30 mouse cellular contexts compared by ENCODE assay signal in the genomic region with DNA sequence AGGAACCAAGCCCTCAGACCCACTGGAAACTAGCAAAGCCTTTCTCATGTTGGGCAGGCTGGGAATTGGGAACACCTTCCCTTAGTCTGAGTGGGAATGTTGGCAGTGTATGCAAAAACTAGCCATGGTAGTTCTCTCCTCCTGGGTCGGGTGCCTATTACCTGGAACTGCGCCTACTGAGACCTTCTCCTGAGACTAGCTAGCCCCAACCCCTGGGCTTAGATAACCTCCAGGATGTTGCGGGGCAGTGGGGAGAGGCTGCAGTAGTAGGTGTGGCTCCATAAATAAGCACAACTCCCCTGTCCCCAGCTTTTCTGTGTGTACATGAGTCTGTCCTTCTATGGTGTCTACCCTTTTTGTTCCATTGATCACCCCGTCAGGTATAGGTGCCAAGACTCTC. TPM values are rescaled to one million over a fixed set of nuclear protein-coding genes. Genes with fewer than 3 reads are reported as not detected.
A peak's percentile ranks its signal among the peaks of the same experiment; 100 is the strongest.
DNase-seq lines count a peak whose midpoint lies in the region; ATAC-seq and TF ChIP-seq lines count a peak whose summit lies in the region.
"Had no signal": no experiment of that assay in that cellular context is flagged by ENCODE, and none has a peak within 500 bp of the region (broad histone marks: within the 10 kb centered on the region; RNA-seq: fewer than 3 reads in every experiment).

No protein-coding gene starts in this region.

- H3K4me2 ChIP-seq in liver, embryonic 14.5 days (ENCODE audit: low read depth), result peak overlapping the region; percentile 1; the same call in 1 of the 2 replicates
- no peak overlapping the region for H3K4me2 ChIP-seq in forebrain, embryonic 11.5 days (ENCODE audit: low read depth, low read length, severe bottlenecking)
- H3K4me2 ChIP-seq: hindbrain, embryonic 13.5 days; limb, embryonic 15.5 days; lung, embryonic 14.5 days; neural tube, embryonic 12.5 days had no signal

- peaks cover 5% of the 10 kb centered on the region; the same call in 1 of the 2 replicates for H3K4me1 ChIP-seq in spleen, adult 2 months (ENCODE audit: control insufficient read depth, insufficient read depth, insufficient read length)
- peaks cover 26 to 27% of the 10 kb centered on the region in 2 experiments for H3K4me1 ChIP-seq in liver, embryonic 14.5 days (replicated peaks; ENCODE audit: control insufficient read depth in 2 of 2, insufficient read depth in 2 of 2, low read length in 1 of 2)
- no peaks in the 10 kb centered on the region for H3K4me1 ChIP-seq in forebrain, embryonic 11.5 days (replicated peaks; ENCODE audit: control insufficient read depth, insufficient read depth, low read length)

- H3K9me3 ChIP-seq in liver, embryonic 14.5 days (ENCODE audit: control insufficient read depth, low read length), result no peaks in the 10 kb centered on the region
- no peaks in the 10 kb centered on the region for H3K9me3 ChIP-seq in forebrain, embryonic 11.5 days (ENCODE audit: control insufficient read depth, low read length)
- H3K9me3 ChIP-seq: hindbrain, embryonic 13.5 days; limb, embryonic 10.5 days; limb, embryonic 15.5 days; midbrain, embryonic 10.5 days; neural tube, embryonic 12.5 days had no signal

- H3K27me3 ChIP-seq in spleen, adult 2 months (ENCODE audit: control insufficient read depth, insufficient read depth, low read length), result no peaks in the 10 kb centered on the region
- no peaks in the 10 kb centered on the region for H3K27me3 ChIP-seq in liver, embryonic 14.5 days (ENCODE audit: control insufficient read depth, insufficient read depth, low read length)
- H3K27me3 ChIP-seq in forebrain, embryonic 11.5 days (ENCODE audit: control insufficient read depth, insufficient read depth, low read length), result no peaks in the 10 kb centered on the region
- H3K27me3 ChIP-seq: hindbrain, embryonic 13.5 days; limb, embryonic 15.5 days; neural tube, embryonic 12.5 days had no signal

- no peak for DNase-seq in spleen, adult 2 months (ENCODE audit: low read depth in 1 of 2, low spot score in 2 of 2)
- no peak for DNase-seq in spleen, adult 18-20 months
- peak; percentile 53 for DNase-seq in induced T-regulatory cell, adult 2 months (ENCODE audit: low read depth)
- no peak for DNase-seq in liver, embryonic 14.5 days (ENCODE audit: low read depth in 3 of 3, low spot score in 3 of 3)
- DNase-seq in forebrain, embryonic 11.5 days (ENCODE audit: low spot score), result no peak
- DNase-seq in thymus, postnatal 25 days, result no peak
- DNase-seq: adrenal gland, adult 2 months; adrenal gland, postnatal 36 days; cerebellum, adult 18-20 months; cerebellum, postnatal 25 days; gastrocnemius, postnatal 25 days; heart, adult 2 months; kidney, adult 9 months; kidney, postnatal 14 days; layer of hippocampus, adult 9-11 months; lung, embryonic 14.5 days; lung, postnatal 14 days; right cerebral cortex, adult 18-20 months; thymus, adult 2 months; thymus, postnatal 4 days had no signal

- H3K4me3 ChIP-seq in spleen, adult 2 months (ENCODE audit: extremely low read depth, insufficient read depth, insufficient read length), result no peak overlapping the region
- H3K4me3 ChIP-seq in liver, embryonic 14.5 days (ENCODE audit: insufficient read depth in 1 of 2, low read depth in 2 of 2, low read length in 2 of 2), result no peak overlapping the region
- no peak overlapping the region for H3K4me3 ChIP-seq in forebrain, embryonic 11.5 days (ENCODE audit: low read depth, low read length)
- H3K4me3 ChIP-seq: heart, adult 2 months; hindbrain, embryonic 13.5 days; limb, embryonic 10.5 days; limb, embryonic 15.5 days; midbrain, embryonic 10.5 days; myocyte; neural tube, embryonic 12.5 days had no signal

- peak overlapping the region; percentile 58 for H3K27ac ChIP-seq in spleen, adult 2 months (ENCODE audit: insufficient read depth, low read length)
- H3K27ac ChIP-seq in liver, embryonic 14.5 days, result peak overlapping the region; percentile 41
- H3K27ac ChIP-seq in forebrain, embryonic 11.5 days (ENCODE audit: low read depth, low read length), result no peak overlapping the region
- H3K27ac ChIP-seq: heart, adult 2 months; hindbrain, embryonic 13.5 days; limb, embryonic 10.5 days; limb, embryonic 15.5 days; midbrain, embryonic 10.5 days; neural tube, embryonic 12.5 days had no signal

- TF ChIP-seq EP300 in liver, embryonic 14.5 days (IDR thresholded peaks at IDR 0.05; ENCODE audit: low read depth), result no peak

- no peaks in the 10 kb centered on the region for H3K36me3 ChIP-seq in spleen, adult 2 months (ENCODE audit: control insufficient read depth, insufficient read depth, low read length)
- no peaks in the 10 kb centered on the region for H3K36me3 ChIP-seq in liver, embryonic 14.5 days (replicated peaks; ENCODE audit: control insufficient read depth, insufficient read depth, low read depth)
- no peaks in the 10 kb centered on the region for H3K36me3 ChIP-seq in forebrain, embryonic 11.5 days (ENCODE audit: control insufficient read depth, insufficient read depth, low read length)
- H3K36me3 ChIP-seq: hindbrain, embryonic 13.5 days; limb, embryonic 10.5 days; limb, embryonic 15.5 days; midbrain, embryonic 10.5 days; neural tube, embryonic 12.5 days had no signal

- peak overlapping the region; percentile 23 for H3K9ac ChIP-seq in liver, embryonic 14.5 days (replicated peaks)
- H3K9ac ChIP-seq in forebrain, embryonic 11.5 days (ENCODE audit: low read length), result no peak overlapping the region
- H3K9ac ChIP-seq: hindbrain, embryonic 13.5 days; limb, embryonic 15.5 days; lung, embryonic 14.5 days; neural tube, embryonic 12.5 days had no signal

- no peak for TF ChIP-seq CTCF in spleen, adult 2 months (IDR thresholded peaks at IDR 0.05; ENCODE audit: extremely low read depth, insufficient read depth, insufficient read length, insufficient replicate concordance)
- TF ChIP-seq CTCF in liver, embryonic 14.5 days (IDR thresholded peaks at IDR 0.05; ENCODE audit: low read depth), result no peak

- no peak for ATAC-seq in liver, embryonic 14.5 days (ENCODE audit: insufficient read depth)
- ATAC-seq in forebrain, embryonic 11.5 days (replicated peaks; ENCODE audit: low FRiP score), result no peak
- ATAC-seq: activated CD4-positive, CD25-positive, alpha-beta regulatory T cell, adult 4 months; forebrain, embryonic 14.5 days; intestine, postnatal 0 days had no signal

- WGBS in spleen, adult 2 months, result 63% methylated on average over 4 of the region's 4 CpGs
- 37% methylated on average over 4 of the region's 4 CpGs for WGBS in liver, embryonic 14.5 days (ENCODE audit: insufficient replicate concordance)
- WGBS in forebrain, embryonic 11.5 days, result 90% methylated on average over 4 of the region's 4 CpGs

- no peak for TF ChIP-seq POLR2A in spleen, adult 2 months (IDR thresholded peaks at IDR 0.05; ENCODE audit: low read depth, low read length)

RNA-seq across cellular contexts. Expression of a gene that starts 2.4 kb away (rescaled TPM):
- 141 and 143 TPM in 2 replicates for polyA plus RNA-seq in spleen, adult 2 months (2012; rRNA removed)
- polyA plus RNA-seq in liver, embryonic 14.5 days (2012; rRNA removed), result 222 and 368 TPM in 2 replicates
- polyA plus RNA-seq in liver, embryonic 14.5 days (2014; fragmentation: Nextera tagmentation; extraction: Ambion mirVana), result 457 and 507 TPM in 2 replicates
- polyA plus RNA-seq in forebrain, embryonic 11.5 days (2014; fragmentation: Nextera tagmentation; extraction: Ambion mirVana), result 782 and 811 TPM in 2 replicates

RNA-seq across cellular contexts. Expression of a gene that starts 34.9 kb away (rescaled TPM):
- polyA plus RNA-seq in spleen, adult 2 months (2012; rRNA removed), result not detected in 2 replicates
- polyA plus RNA-seq in liver, embryonic 14.5 days (2012; rRNA removed), result not detected in 2 replicates
- not detected in 2 replicates for polyA plus RNA-seq in liver, embryonic 14.5 days (2014; fragmentation: Nextera tagmentation; extraction: Ambion mirVana)
- polyA plus RNA-seq in forebrain, embryonic 11.5 days (2014; fragmentation: Nextera tagmentation; extraction: Ambion mirVana), result 2.8 and 3.9 TPM in 2 replicates
- polyA plus RNA-seq: adrenal gland, adult 2 months; brain, embryonic 14.5 days had no signal

RNA-seq across cellular contexts. Expression of a gene that starts 40.7 kb away (rescaled TPM):
- polyA plus RNA-seq in spleen, adult 2 months (2012; rRNA removed), result 1.4 and 1.9 TPM in 2 replicates
- polyA plus RNA-seq in liver, embryonic 14.5 days (2012; rRNA removed), result 1.2 and 2.0 TPM in 2 replicates
- 2.9 and 3.5 TPM in 2 replicates for polyA plus RNA-seq in liver, embryonic 14.5 days (2014; fragmentation: Nextera tagmentation; extraction: Ambion mirVana)
- polyA plus RNA-seq in forebrain, embryonic 11.5 days (2014; fragmentation: Nextera tagmentation; extraction: Ambion mirVana), result 14.4 and 16.9 TPM in 2 replicates
